Mouse (Mus musculus) hindbrain, embryonic 10.5 days (tissue): ENCODE results near the gene Rbmxl1. TPM values are rescaled to one million over a fixed set of nuclear protein-coding genes. Genes with fewer than 3 reads are reported as not detected.

ENCODE experiments used
- DNase-seq: peaks from one replicate; pipeline ENCODE4 v3.0.0-alpha.2; 2017; ENCODE audit warnings: low spot score
- H3K27ac ChIP-seq: fragments of 300-500 bp; sonication (generic); 2 replicates; pipeline ENCODE4 v1.5.1; 2016; ENCODE audit warnings: mild to moderate bottlenecking, moderate library complexity
- H3K27me3 ChIP-seq: fragments of 300-500 bp; sonication (generic); 2 replicates; pipeline ENCODE4 v1.6.1; 2016; ENCODE audit warnings: mild to moderate bottlenecking; ENCODE audit not compliant: poor library complexity, insufficient read depth, severe bottlenecking
- H3K36me3 ChIP-seq: fragments of 300-500 bp; sonication (generic); 2 replicates; pipeline ENCODE4 v1.6.1; 2016; ENCODE audit warnings: mild to moderate bottlenecking, moderate library complexity
- H3K4me1 ChIP-seq: fragments of 300-500 bp; sonication (generic); replicated peaks from 2 replicates; pipeline ENCODE4 v1.6.1; 2016; ENCODE audit warnings: mild to moderate bottlenecking
- H3K4me3 ChIP-seq: fragments of 300-500 bp; sonication (generic); 2 replicates; pipeline ENCODE4 v1.5.1; 2016; ENCODE audit warnings: mild to moderate bottlenecking, moderate library complexity
- H3K9me3 ChIP-seq: fragments of 300-500 bp; sonication (generic); 2 replicates; pipeline ENCODE4 v1.6.1; 2016; ENCODE audit warnings: mild to moderate bottlenecking, moderate library complexity
- WGBS: fragments of 180-500 bp; shearing (Covaris S2); methylation state at CpG from one replicate; pipeline ENCODE4 v1.1.7; 2016; 5-methylcytosine and 5-hydroxymethylcytosine counted together
- polyA plus RNA-seq: library from polyadenylated mRNA; unstranded; fragments of >200 nt; fragmentation: Nextera tagmentation; extraction: Ambion mirVana; gene quantifications from 2 replicates; pipeline ENCODE4 v1.2.1, GENCODE M21; 2016

The Rbmxl1 gene
- polyA plus RNA-seq, 1 experiment from 2014 or later: 311 TPM

DNA sequence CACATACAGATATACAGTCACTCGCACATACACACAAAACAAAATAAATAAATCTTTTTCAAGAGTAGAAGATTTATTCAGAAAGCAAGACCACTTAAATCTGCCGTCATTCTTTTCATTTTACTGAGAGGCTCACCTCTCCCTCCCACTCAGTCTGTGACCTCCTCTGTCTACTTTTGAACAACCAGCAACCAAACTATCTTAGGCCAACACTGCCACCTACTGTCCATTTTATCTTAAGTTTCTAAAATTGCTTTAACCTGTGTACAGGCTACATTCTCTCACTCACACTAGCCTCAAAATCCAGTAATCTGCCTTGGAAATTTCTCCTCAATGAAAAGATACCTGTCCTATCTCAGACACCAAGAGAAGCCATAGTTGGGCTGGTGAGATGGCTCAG, 40.8 kb downstream of the Rbmxl1 start:
- DNase-seq: no peak

DNA sequence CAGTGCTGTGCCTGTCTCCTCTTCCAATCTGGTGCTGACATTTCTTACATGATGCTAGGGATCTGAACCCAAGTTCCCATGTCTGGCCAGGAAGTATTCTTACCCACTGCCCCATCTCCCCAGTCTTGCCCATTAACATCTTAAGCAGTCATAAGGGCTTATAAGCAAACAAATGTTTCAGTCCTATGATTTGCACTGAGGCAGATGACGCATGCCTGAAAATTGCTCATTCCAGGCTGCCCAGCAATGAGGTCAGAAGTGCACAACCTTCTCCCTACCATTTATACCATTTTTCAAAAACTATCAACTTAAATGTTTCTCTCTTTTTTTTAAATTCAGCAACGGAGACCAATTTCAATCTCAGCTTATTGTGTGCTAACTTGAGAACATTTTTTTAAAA, 44.8 kb downstream of the Rbmxl1 start:
- Histone ChIP-seq H3K27me3 (no peaks in the 10 kb centered on the region), H3K4me3 (no peak overlapping the region), H3K27ac (no peak overlapping the region), H3K36me3 (no peaks in the 10 kb centered on the region), H3K4me1 (no peaks in the 10 kb centered on the region), H3K9me3 (peaks cover 6% of the 10 kb centered on the region; the same call in 1 of the 2 replicates)
- no peak for DNase-seq
- WGBS: 95% methylated on average over 2 of the region's 2 CpGs

More for the DNA sequence above, 40.8 kb downstream of the Rbmxl1 start:
- Histone ChIP-seq H3K4me1 (no peaks in the 10 kb centered on the region), H3K36me3 (no peaks in the 10 kb centered on the region), H3K27ac (no peak overlapping the region), H3K9me3 (peaks cover 6% of the 10 kb centered on the region; the same call in 1 of the 2 replicates), H3K4me3 (no peak overlapping the region), H3K27me3 (no peaks in the 10 kb centered on the region)
- 88% methylated on average over 2 of the region's 2 CpGs for WGBS

DNA sequence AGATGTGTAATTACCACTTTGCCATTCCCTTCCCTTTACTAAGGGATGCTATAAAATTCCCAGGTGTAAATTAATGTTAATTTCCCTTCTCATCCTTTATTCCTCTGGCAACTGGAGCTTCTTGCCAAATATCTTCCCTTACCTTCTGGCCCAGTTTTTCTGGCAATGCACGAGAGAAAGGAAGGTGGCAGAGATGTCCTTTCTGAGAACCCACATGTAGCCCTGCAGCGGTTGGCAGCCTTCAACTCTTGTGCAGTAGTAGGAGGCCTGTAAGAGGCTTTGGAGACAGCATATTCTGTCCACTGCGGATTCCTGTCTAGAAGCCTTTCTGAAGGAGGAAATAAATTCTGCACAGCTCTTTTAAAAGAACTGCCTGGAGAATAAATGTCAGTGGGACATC, 52.3 kb downstream of the Rbmxl1 start:
- H3K27ac ChIP-seq: no peak overlapping the region
- H3K4me1 ChIP-seq: no peaks in the 10 kb centered on the region
- no peaks in the 10 kb centered on the region for H3K27me3 ChIP-seq
- DNase-seq: no peak
- no peaks in the 10 kb centered on the region for H3K36me3 ChIP-seq
- H3K4me3 ChIP-seq: no peak overlapping the region
- no peaks in the 10 kb centered on the region for H3K9me3 ChIP-seq
- WGBS: 80% methylated on average over 3 of the region's 3 CpGs

Other genes with a start within 250 kb of the Rbmxl1 start
- 0.60 and 1.7 TPM in 2 replicates for gene Pou4f2, start 72.3 kb downstream of the Rbmxl1 start, polyA plus RNA-seq
- gene Slc10a7, start 448 bp upstream of the Rbmxl1 start, polyA plus RNA-seq: 9.3 and 12.1 TPM in 2 replicates